Mouse (Mus musculus) c-Kit-positive CD71-positive TER-119-negative erythroid progenitor cells, embryonic 14.5 days (primary cell): ENCODE results near the gene Rabif.

Experiments
- DNase-seq: peaks from one replicate; pipeline ENCODE4 v3.0.0-alpha.2; 2013; ENCODE audit warnings: low read depth

The Rabif gene

DNA sequence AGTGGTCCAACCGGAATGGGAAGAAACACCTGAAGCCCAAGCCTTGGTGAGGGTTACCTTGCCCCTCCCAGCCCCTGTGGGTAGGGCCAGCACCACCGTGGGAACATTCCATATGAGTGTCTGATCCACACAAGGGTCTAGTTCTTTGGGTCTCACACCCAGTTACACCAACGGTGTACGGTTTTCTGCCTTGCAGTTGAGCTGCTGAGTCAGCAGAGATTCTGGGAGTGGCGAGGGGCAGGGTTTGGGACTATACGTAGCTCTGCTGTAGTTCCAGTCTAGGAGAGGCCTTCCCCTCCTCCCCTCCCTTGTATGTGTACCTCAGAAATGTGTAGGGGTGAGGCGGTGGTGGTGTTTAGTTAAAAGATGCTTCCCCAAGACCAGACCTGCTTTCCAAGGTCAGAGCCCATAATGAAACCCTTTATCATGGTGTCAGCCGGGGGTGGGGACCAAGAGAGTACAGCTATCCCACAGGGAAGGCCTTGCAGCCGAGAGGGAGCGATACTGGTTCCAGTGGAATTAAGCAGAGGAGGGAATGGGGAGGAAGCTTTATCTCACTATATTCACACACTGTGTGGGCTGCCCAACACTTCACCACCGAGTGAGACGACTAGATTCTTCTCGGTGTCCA is 60.9 kb downstream of the Rabif start:
- no peak for DNase-seq

DNA sequence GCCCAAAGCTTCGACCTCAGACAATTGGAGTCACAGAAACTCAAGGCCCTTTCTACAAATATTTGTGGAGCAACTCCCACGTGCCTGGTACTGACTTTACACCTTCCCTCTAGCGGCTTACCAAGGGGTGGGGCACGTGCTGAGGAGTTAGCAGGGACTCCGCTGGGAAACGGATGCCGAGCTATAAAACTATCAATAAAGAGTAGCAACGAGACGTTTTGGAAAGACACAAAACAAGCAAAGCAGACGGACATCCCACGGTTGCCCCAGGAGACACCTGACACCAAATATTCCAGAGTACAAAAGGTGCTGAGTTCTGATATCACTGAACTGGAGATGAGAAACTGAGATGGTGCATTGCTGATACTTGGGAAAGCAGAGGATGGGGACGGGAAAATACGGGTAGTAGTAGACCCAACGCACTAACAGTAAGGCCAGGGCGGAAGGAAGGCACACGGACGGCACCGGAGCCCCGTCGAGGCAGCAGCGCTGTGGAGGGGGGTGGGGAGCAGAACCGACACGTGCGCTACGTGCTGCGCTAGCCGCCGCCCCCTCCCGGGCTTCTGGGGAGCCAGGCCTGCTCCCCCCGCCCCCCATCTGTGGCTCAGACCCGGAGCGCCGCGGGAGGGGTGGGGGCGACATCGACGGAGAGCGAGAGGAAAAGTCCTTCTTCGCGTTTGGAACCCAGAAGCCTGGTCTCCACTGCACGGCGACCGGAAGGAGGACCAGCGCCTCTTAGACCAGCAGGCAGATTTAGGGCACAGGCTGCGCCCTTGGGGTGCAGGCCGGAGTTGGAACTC is 61.6 kb downstream of the Rabif start:
- DNase-seq = no peak

DNA sequence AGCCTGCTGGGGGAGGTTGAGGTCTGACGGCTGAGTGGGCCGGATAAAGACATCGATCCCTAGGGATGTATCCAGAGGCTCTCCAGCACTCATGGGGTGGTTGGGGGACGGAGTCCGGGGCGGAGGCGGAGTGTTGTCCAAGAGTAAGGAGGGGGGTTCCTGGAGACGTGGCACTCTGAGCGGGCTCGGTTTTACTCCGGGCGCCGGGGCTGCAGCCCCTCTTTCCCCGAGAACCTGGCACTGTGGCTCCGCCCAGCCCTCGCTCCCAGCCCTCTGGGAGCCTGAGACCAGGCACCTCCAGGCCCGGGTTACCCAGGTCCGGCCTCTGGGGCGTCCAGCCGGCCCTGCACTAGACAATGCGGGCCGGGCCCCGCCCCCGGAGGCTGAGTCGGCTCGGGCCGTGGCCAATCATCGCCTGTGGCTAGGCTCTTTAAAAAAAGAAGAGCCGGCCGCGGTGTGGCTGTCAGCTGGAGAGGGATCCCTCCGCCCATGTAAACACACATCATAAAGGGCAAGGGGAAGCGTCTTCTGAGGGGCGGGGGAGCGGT is 62.3 kb downstream of the Rabif start:
- DNase-seq = peak; percentile 85
